ENCODE assay signal across 9 mouse cellular contexts in the genomic region with DNA sequence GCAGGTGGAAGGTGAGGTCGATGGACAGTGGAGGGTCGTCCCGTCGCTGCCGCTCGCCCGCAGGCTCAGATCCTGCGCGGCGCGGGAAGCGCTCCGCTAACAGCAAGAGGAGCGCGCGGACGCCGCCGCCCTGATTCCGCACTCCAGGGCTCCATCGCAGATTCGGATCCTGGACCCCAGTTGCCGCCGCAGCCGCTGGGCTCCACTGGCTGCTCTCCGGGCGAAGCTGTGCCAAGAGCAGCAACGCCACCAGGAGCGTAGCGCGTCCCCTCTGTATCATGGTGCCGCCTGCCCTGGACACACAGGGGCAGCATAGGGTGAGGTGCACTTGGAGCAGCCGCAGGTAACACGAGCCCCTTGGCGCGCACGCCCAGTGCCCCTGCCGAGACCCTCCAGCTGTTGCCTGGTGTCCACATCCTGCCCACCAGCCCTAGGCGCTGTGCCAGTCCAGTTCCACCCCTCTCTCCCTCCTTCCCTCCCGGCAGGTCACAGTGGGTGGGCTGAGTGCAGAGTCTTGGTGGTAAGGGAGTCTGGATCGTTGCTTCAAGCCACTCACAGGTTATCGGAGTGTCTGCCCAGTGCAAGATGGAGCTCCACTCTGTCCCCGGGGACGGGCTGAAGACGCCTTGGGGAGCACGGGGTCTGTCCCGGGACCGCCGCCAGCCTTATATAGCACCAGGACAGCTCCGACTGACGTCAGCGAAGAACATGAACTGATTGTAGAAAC. TPM values are rescaled to one million over a fixed set of nuclear protein-coding genes. Genes with fewer than 3 reads are reported as not detected.
DNase-seq lines count a peak whose midpoint lies in the region; ATAC-seq and TF ChIP-seq lines count a peak whose summit lies in the region.
"Had no signal": no experiment of that assay in that cellular context is flagged by ENCODE, and none has a peak within 500 bp of the region (broad histone marks: within the 10 kb centered on the region; RNA-seq: fewer than 3 reads in every experiment).

Gene Ucn (minus strand): TSS at position 589 of the 727 bp plus-strand sequence.

- H3K27me3 ChIP-seq in lung, embryonic 15.5 days = peaks cover 68% of the 10 kb centered on the region
- H3K27me3 ChIP-seq in forebrain, embryonic 11.5 days (ENCODE audit: control insufficient read depth, insufficient read depth, low read length) = peaks cover 50% of the 10 kb centered on the region
- H3K27me3 ChIP-seq in hindbrain, postnatal 0 days (ENCODE audit: insufficient read depth, low read length) = peaks cover 38% of the 10 kb centered on the region

- no peaks in the 10 kb centered on the region for H3K9me3 ChIP-seq in lung, embryonic 15.5 days
- no peaks in the 10 kb centered on the region for H3K9me3 ChIP-seq in forebrain, embryonic 11.5 days (ENCODE audit: control insufficient read depth, low read length)
- no peaks in the 10 kb centered on the region for H3K9me3 ChIP-seq in hindbrain, postnatal 0 days (ENCODE audit: low read length)
- H3K9me3 ChIP-seq: liver, embryonic 15.5 days had no signal

- H3K9ac ChIP-seq in lung, embryonic 15.5 days = no peak within 1 kb of the TSS
- H3K9ac ChIP-seq in forebrain, embryonic 11.5 days (ENCODE audit: low read length) = no peak within 1 kb of the TSS
- H3K9ac ChIP-seq in hindbrain, postnatal 0 days (replicated peaks; ENCODE audit: low read length) = no peak within 1 kb of the TSS
- H3K9ac ChIP-seq: liver, embryonic 15.5 days had no signal

- no peak for TF ChIP-seq POLR2A in olfactory bulb, adult 2 months (IDR thresholded peaks at IDR 0.05; ENCODE audit: insufficient read depth, low read depth, low read length)

- no peak for DNase-seq in lung, adult 18-20 months
- no peak for DNase-seq in forebrain, embryonic 11.5 days (ENCODE audit: low spot score)
- no peak for DNase-seq in hindbrain, postnatal 0 days (ENCODE audit: low spot score)
- no peak for DNase-seq in frontal cortex, postnatal 14 days (ENCODE audit: low spot score in 2 of 2)
- no peak for DNase-seq in cerebellum, postnatal 4 days (ENCODE audit: low spot score in 2 of 2)
- no peak for DNase-seq in adrenal gland, adult 8-10 months

- peak within 1 kb of the TSS; percentile 31 for H3K4me2 ChIP-seq in lung, embryonic 15.5 days
- H3K4me2 ChIP-seq in forebrain, embryonic 11.5 days (ENCODE audit: low read depth, low read length, severe bottlenecking) = peak within 1 kb of the TSS; percentile 46
- H3K4me2 ChIP-seq in hindbrain, postnatal 0 days (ENCODE audit: low read depth, low read length) = peak within 1 kb of the TSS; percentile 54
- H3K4me2 ChIP-seq: liver, embryonic 15.5 days had no signal

- peak within 1 kb of the TSS; percentile 23 for H3K4me3 ChIP-seq in lung, embryonic 15.5 days
- peak within 1 kb of the TSS; percentile 14; the same call in 1 of the 2 replicates for H3K4me3 ChIP-seq in forebrain, embryonic 11.5 days (ENCODE audit: low read depth, low read length)
- peak within 1 kb of the TSS; percentile 34 for H3K4me3 ChIP-seq in hindbrain, postnatal 0 days (ENCODE audit: low read length)
- H3K4me3 ChIP-seq in olfactory bulb, adult 2 months (ENCODE audit: insufficient read depth, low read depth, low read length) = peak within 1 kb of the TSS; percentile 23
- H3K4me3 ChIP-seq: liver, embryonic 15.5 days had no signal

- TF ChIP-seq CTCF in hindbrain, postnatal 0 days (IDR thresholded peaks at IDR 0.05; ENCODE audit: low read depth) = no peak
- TF ChIP-seq CTCF in olfactory bulb, adult 2 months (IDR thresholded peaks at IDR 0.05; ENCODE audit: insufficient read depth, low read depth, low read length) = no peak

- peaks cover 7% of the 10 kb centered on the region; the same call in 1 of the 2 replicates for H3K36me3 ChIP-seq in lung, embryonic 15.5 days
- peaks cover 3% of the 10 kb centered on the region; the same call in 1 of the 2 replicates for H3K36me3 ChIP-seq in forebrain, embryonic 11.5 days (ENCODE audit: control insufficient read depth, insufficient read depth, low read length)
- H3K36me3 ChIP-seq in hindbrain, postnatal 0 days (ENCODE audit: insufficient read depth, low read length) = no peaks in the 10 kb centered on the region

- peaks cover 9% of the 10 kb centered on the region for H3K4me1 ChIP-seq in lung, embryonic 15.5 days
- peaks cover 11% of the 10 kb centered on the region; the same call in 1 of the 2 replicates for H3K4me1 ChIP-seq in forebrain, embryonic 11.5 days (replicated peaks; ENCODE audit: control insufficient read depth, insufficient read depth, low read length)
- peaks cover 7% of the 10 kb centered on the region; the same call in 1 of the 2 replicates for H3K4me1 ChIP-seq in hindbrain, postnatal 0 days (ENCODE audit: insufficient read depth, low read length)
- H3K4me1 ChIP-seq in olfactory bulb, adult 2 months (ENCODE audit: control insufficient read depth, insufficient read depth, low read length) = peaks cover 23% of the 10 kb centered on the region

- no peak for ATAC-seq in lung, embryonic 15.5 days (ENCODE audit: borderline replicate concordance, extremely low read depth, low FRiP score, low TSS enrichment)
- no peak for ATAC-seq in forebrain, embryonic 11.5 days (replicated peaks; ENCODE audit: low FRiP score)
- peak; percentile 38; the same call in 1 of the 2 replicates for ATAC-seq in hindbrain, postnatal 0 days

- no peak within 1 kb of the TSS for H3K27ac ChIP-seq in lung, embryonic 15.5 days
- H3K27ac ChIP-seq in forebrain, embryonic 11.5 days (ENCODE audit: low read depth, low read length) = no peak within 1 kb of the TSS
- no peak within 1 kb of the TSS for H3K27ac ChIP-seq in hindbrain, postnatal 0 days
- H3K27ac ChIP-seq in olfactory bulb, adult 2 months (ENCODE audit: insufficient read depth, low read depth, low read length) = no peak within 1 kb of the TSS
- H3K27ac ChIP-seq: liver, embryonic 15.5 days had no signal

- WGBS in lung, embryonic 15.5 days = 2% methylated on average over 52 of the region's 52 CpGs
- WGBS in forebrain, embryonic 11.5 days = 1% methylated on average over 52 of the region's 52 CpGs
- 2% methylated on average over 52 of the region's 52 CpGs for WGBS in hindbrain, postnatal 0 days
- WGBS in olfactory bulb, adult 2 months = 1% methylated on average over 52 of the region's 52 CpGs

RNA-seq across cellular contexts. Expression of gene Ucn, which starts in this region (rescaled TPM):
- polyA plus RNA-seq in lung, embryonic 15.5 days (2015; fragmentation: Nextera tagmentation; extraction: Ambion mirVana) = not detected in 2 replicates
- polyA plus RNA-seq in forebrain, embryonic 11.5 days (2014; fragmentation: Nextera tagmentation; extraction: Ambion mirVana) = not detected in 2 replicates
- total RNA-seq in hindbrain, postnatal 0 days (2014; rRNA removed) = not detected in 2 replicates
- polyA plus RNA-seq in hindbrain, postnatal 0 days (2015; fragmentation: Nextera tagmentation; extraction: Ambion mirVana) = 0.44 and 0.54 TPM in 2 replicates
- polyA plus RNA-seq in olfactory bulb, adult 2 months (2012; ENCODE audit: insufficient read depth, insufficient read length, low replicate concordance, missing spikeins) = not detected in 2 replicates
- total RNA-seq in adrenal gland, adult 8-10 months (2022) = not detected
- polyA plus RNA-seq: liver, embryonic 15.5 days had no signal

Comparison
In these comparisons a context has a peak if more than half of its experiments do, and no peak if none do; other contexts are left out.
1. Peak in ATAC-seq, H3K4me3 ChIP-seq and H3K4me2 ChIP-seq in hindbrain, postnatal 0 days; RNA of the gene not detected or under 1 TPM.